Mouse (Mus musculus) liver, postnatal 0 days (tissue): ENCODE measurements at regions not wholly inside any gene's neighbourhood (a gene's known extent, or its start where the extent isn't known, plus 50 kb on each side); places are given as distances from the start of the nearest gene placed in this dataset.

Experiments used
- ATAC-seq: fragments of 200-750 bp; cut with Nextera tagmentation; 2 replicates; pipeline ENCODE4 v1.8.0; 2017; ENCODE audit warnings: mild to moderate bottlenecking, moderate library complexity
- DNase-seq: peaks from one replicate; pipeline ENCODE4 v3.0.0-alpha.2; 2016
- H3K27ac ChIP-seq: fragments of 300-500 bp; sonication (generic); 2 replicates; pipeline ENCODE4 v1.5.1; 2014; ENCODE audit warnings: antibody characterized with exemption, moderate library complexity, mild to moderate bottlenecking, low read depth
- H3K27me3 ChIP-seq: fragments of 300-500 bp; sonication (generic); 2 replicates; pipeline ENCODE4 v1.6.1; 2014; ENCODE audit warnings: low read length, control low read depth, mixed read lengths; ENCODE audit not compliant: insufficient read depth
- H3K36me3 ChIP-seq: fragments of 300-500 bp; sonication (generic); replicated peaks from 2 replicates; pipeline ENCODE4 v1.6.1; 2014; ENCODE audit warnings: mild to moderate bottlenecking, control low read depth, low read length, moderate library complexity, mixed read lengths; ENCODE audit not compliant: insufficient read depth
- H3K4me1 ChIP-seq: fragments of 300-500 bp; sonication (generic); 2 replicates; pipeline ENCODE4 v1.6.1; 2014; ENCODE audit warnings: antibody characterized with exemption, mild to moderate bottlenecking, control low read depth; ENCODE audit not compliant: insufficient read depth
- H3K4me2 ChIP-seq: fragments of 300-500 bp; sonication (generic); 2 replicates; pipeline ENCODE4 v1.6.1; 2014; ENCODE audit warnings: low read depth, mild to moderate bottlenecking, low read length, moderate library complexity, mixed read lengths
- H3K4me3 ChIP-seq: fragments of 300-500 bp; sonication (generic); 2 replicates; pipeline ENCODE4 v1.5.1; 2014; ENCODE audit warnings: low read depth, low read length
- H3K9ac ChIP-seq: fragments of 300-500 bp; sonication (generic); replicated peaks from 2 replicates; pipeline ENCODE4 v1.6.1; 2014; ENCODE audit warnings: mild to moderate bottlenecking, moderate library complexity
- H3K9me3 ChIP-seq: fragments of 300-500 bp; sonication (generic); 2 replicates; pipeline ENCODE4 v1.6.1; 2016; ENCODE audit warnings: mild to moderate bottlenecking, control low read depth, low read length, mixed read lengths
- CTCF ChIP-seq: sonication (generic); IDR thresholded peaks from 2 replicates; pipeline ENCODE4 v1.5.1; 2016; ENCODE audit warnings: antibody characterized with exemption, low read depth
- EP300 ChIP-seq: IDR thresholded peaks from 2 replicates; pipeline ENCODE4 v1.6.1; 2016; ENCODE audit warnings: antibody characterized with exemption, low read depth, mild to moderate bottlenecking
- WGBS: fragments of 180-500 bp; shearing (Covaris S2); extraction: QIAGEN DNeasy Blood & Tissue Kit; methylation state at CpG from one replicate; pipeline ENCODE4 v1.1.7; 2014; ENCODE audit not compliant: insufficient replicate concordance; 5-methylcytosine and 5-hydroxymethylcytosine counted together

DNA sequence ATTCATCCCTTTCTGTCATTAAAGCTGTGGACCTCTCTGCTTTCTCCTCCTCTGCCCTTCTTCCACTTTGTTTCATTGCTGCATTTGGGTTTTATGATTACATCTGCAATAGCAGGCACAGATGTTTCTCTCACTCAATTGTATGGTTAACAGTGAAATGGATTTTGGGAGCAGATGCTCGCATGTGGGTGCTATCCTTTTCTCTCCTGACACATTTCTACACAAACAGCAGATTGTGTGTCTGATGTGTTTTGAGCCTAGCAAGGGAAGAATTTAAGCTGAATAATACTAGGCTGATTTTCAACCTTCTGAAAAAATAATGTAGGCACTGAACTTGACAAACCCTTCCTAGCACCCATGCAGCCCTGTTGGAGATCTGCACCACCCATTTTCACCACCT is 56.9 kb upstream of the Ldoc1 start:
- ATAC-seq (no peak), DNase-seq (no peak)
- 68% methylated on average over 1 of the region's 1 CpGs for WGBS
- H3K4me3 ChIP-seq = no peak overlapping the region
- H3K27me3 ChIP-seq = no peaks in the 10 kb centered on the region
- no peaks in the 10 kb centered on the region for H3K4me1 ChIP-seq
- no peak overlapping the region for H3K9ac ChIP-seq
- no peaks in the 10 kb centered on the region for H3K36me3 ChIP-seq
- TF ChIP-seq CTCF (no peak), EP300 (no peak)
- H3K27ac ChIP-seq = no peak overlapping the region
- H3K9me3 ChIP-seq = no peaks in the 10 kb centered on the region
- no peak overlapping the region for H3K4me2 ChIP-seq

DNA sequence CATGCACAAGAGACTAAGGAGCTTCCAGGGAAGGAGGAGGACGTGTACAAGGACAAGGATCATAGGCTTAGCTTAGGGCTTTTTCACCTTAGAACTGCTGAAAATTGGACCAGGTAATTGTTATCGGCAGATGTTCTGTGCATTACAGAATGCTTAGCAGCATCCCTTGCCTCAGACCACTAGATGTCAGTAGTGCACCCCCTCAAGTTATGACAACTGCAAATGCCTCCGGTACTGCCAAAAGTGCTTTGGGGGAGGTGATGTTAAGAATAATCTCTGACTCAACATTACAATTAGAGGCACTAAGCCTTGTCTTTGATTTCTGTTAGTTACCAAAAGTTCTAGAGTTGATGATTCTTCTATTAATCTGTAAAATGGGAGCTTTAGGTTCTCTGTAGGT is 56.2 kb upstream of the Ldoc1 start:
- peak; percentile 52 for TF ChIP-seq CTCF
- no peak for TF ChIP-seq EP300
- ATAC-seq = no peak
- no peaks in the 10 kb centered on the region for H3K36me3 ChIP-seq
- H3K4me2 ChIP-seq = no peak overlapping the region
- H3K4me3 ChIP-seq = no peak overlapping the region
- H3K9ac ChIP-seq = no peak overlapping the region
- no peak overlapping the region for H3K27ac ChIP-seq
- no peak for DNase-seq
- H3K4me1 ChIP-seq = no peaks in the 10 kb centered on the region
- H3K27me3 ChIP-seq = no peaks in the 10 kb centered on the region
- WGBS = 30% methylated on average over 3 of the region's 3 CpGs
- H3K9me3 ChIP-seq = no peaks in the 10 kb centered on the region
